Mouse (Mus musculus): ENCODE data around the gene Dnmt3c. TPM values are rescaled to one million over a fixed set of nuclear protein-coding genes. Genes with fewer than 3 reads are reported as not detected.

The Dnmt3c gene
- total and polyA plus RNA-seq, 3 experiments = 0.04 TPM; not detected in 2

GRCm38 (mm10) chr2:153747994-153748393, 51.5 kb downstream of the Dnmt3c start:
- dilution Hi-C loops (cut with MboI; ENCODE audit: extremely low pct_ligation_motif_present, extremely low pct_unique_long_range_greater_than_20kb, low sequenced_read_pairs) (no loop called here), in situ Hi-C loops (cut with MboI; ENCODE audit: low pct_ligation_motif_present, low pct_unique_long_range_greater_than_20kb, low sequenced_read_pairs) (no loop called here)
- H3K9me3 ChIP-seq (replicated peaks; ENCODE audit: low read length) = no peaks in the 10 kb centered on the region
- H3K79me2 ChIP-seq (replicated peaks; ENCODE audit: control insufficient read depth, extremely low read depth, insufficient read depth, poor library complexity, severe bottlenecking) = peaks cover 43% of the 10 kb centered on the region
- DNase-seq (ENCODE audit: extremely low read depth) = no peak
- no peak overlapping the region for H3K9ac ChIP-seq (ENCODE audit: insufficient read depth, low read depth)
- no peak overlapping the region for H3K4me2 ChIP-seq (ENCODE audit: insufficient read depth, low read depth, poor library complexity, severe bottlenecking)
- H3K4me3 ChIP-seq (replicated peaks in 1 of 3; ENCODE audit: low read depth in 2 of 3, low read length in 2 of 3, poor library complexity in 1 of 3) = no peak overlapping the region
- peaks cover 11 to 55% of the 10 kb centered on the region in 2 experiments for H3K4me1 ChIP-seq (ENCODE audit: control insufficient read depth in 1 of 2, insufficient read depth in 2 of 2)
- no peaks in the 10 kb centered on the region for H3K27me3 ChIP-seq (replicated peaks)
- no peak for TF ChIP-seq MAX (IDR thresholded peaks at IDR 0.05; ENCODE audit: low read length)
- no peak for TF ChIP-seq ZMIZ1 (IDR thresholded peaks at IDR 0.05; ENCODE audit: low read depth, low read length)
- no peak for TF ChIP-seq ZC3H11A (IDR thresholded peaks at IDR 0.05; ENCODE audit: low read depth, low read length)
- no peak for TF ChIP-seq RCOR1 (conservative IDR thresholded peaks at IDR 0.05; ENCODE audit: low read depth, low read length)
- no peak for TF ChIP-seq TCF12 (IDR thresholded peaks at IDR 0.05; ENCODE audit: low read depth, low read length)
- TF ChIP-seq ELF1 (IDR thresholded peaks at IDR 0.05; ENCODE audit: low read depth, low read length) = no peak
- TF ChIP-seq ZKSCAN1 (IDR thresholded peaks at IDR 0.05; ENCODE audit: borderline replicate concordance, low read depth, low read length) = no peak
- no peak for TF ChIP-seq SIN3A (IDR thresholded peaks at IDR 0.05; ENCODE audit: low read length)
- TF ChIP-seq MYC (IDR thresholded peaks at IDR 0.05; ENCODE audit: low read depth, low read length) = no peak
- no peak for TF ChIP-seq NRF1 (IDR thresholded peaks at IDR 0.05; ENCODE audit: low read depth, low read length)
- TF ChIP-seq GABPA (IDR thresholded peaks at IDR 0.05; ENCODE audit: insufficient replicate concordance, low read depth, low read length) = no peak
- TF ChIP-seq E2F4 (IDR thresholded peaks at IDR 0.05; ENCODE audit: insufficient replicate concordance, low read depth, low read length) = no peak
- TF ChIP-seq EP300 (IDR thresholded peaks at IDR 0.05; ENCODE audit: low read length) = no peak
- no peak for TF ChIP-seq ZNF384 (IDR thresholded peaks at IDR 0.05; ENCODE audit: low read depth, low read length)
- TF ChIP-seq MAZ (IDR thresholded peaks at IDR 0.05; ENCODE audit: low read depth, low read length) = no peak
- no peak for TF ChIP-seq USF2 (conservative IDR thresholded peaks at IDR 0.05; ENCODE audit: low read depth, low read length)
- H3K36me3 ChIP-seq (replicated peaks in 1 of 2; ENCODE audit: control insufficient read depth in 1 of 2, insufficient read depth in 1 of 2, low read length in 1 of 2) = peaks cover 25 to 72% of the 10 kb centered on the region in 2 experiments
- no peak overlapping the region for H3K27ac ChIP-seq (ENCODE audit: insufficient read depth, low read depth)

- H3K9me3 ChIP-seq (replicated peaks; ENCODE audit: low read length) = no peaks in the 10 kb centered on the region
- peaks cover 25 to 67% of the 10 kb centered on the region in 2 experiments for H3K36me3 ChIP-seq (replicated peaks in 1 of 2; ENCODE audit: control insufficient read depth in 1 of 2, insufficient read depth in 1 of 2, low read length in 1 of 2)
- in situ Hi-C loops (cut with MboI; ENCODE audit: low pct_ligation_motif_present, low pct_unique_long_range_greater_than_20kb, low sequenced_read_pairs) = no loop called here
- H3K4me2 ChIP-seq (ENCODE audit: insufficient read depth, low read depth, poor library complexity, severe bottlenecking) = no peak overlapping the region
- H3K4me1 ChIP-seq (ENCODE audit: control insufficient read depth in 1 of 2, insufficient read depth in 2 of 2) = peaks cover 10 to 36% of the 10 kb centered on the region in 2 experiments
- no peak overlapping the region for H3K4me3 ChIP-seq (replicated peaks in 1 of 3; ENCODE audit: low read depth in 2 of 3, low read length in 2 of 3, poor library complexity in 1 of 3)
- peaks cover 29% of the 10 kb centered on the region for H3K79me2 ChIP-seq (replicated peaks; ENCODE audit: control insufficient read depth, extremely low read depth, insufficient read depth, poor library complexity, severe bottlenecking)
- no peak overlapping the region for H3K27ac ChIP-seq (ENCODE audit: insufficient read depth, low read depth)
- no peaks in the 10 kb centered on the region for H3K27me3 ChIP-seq (replicated peaks)
- no peak overlapping the region for H3K9ac ChIP-seq (ENCODE audit: insufficient read depth, low read depth)
- dilution Hi-C loops (cut with MboI; ENCODE audit: extremely low pct_ligation_motif_present, extremely low pct_unique_long_range_greater_than_20kb, low sequenced_read_pairs) = no loop called here
- no peak for TF ChIP-seq PAX5 (IDR thresholded peaks at IDR 0.05; ENCODE audit: low read length)
- TF ChIP-seq ZC3H11A (IDR thresholded peaks at IDR 0.05; ENCODE audit: low read depth, low read length) = no peak
- TF ChIP-seq EP300 (IDR thresholded peaks at IDR 0.05; ENCODE audit: low read length) = no peak
- no peak for TF ChIP-seq GABPA (IDR thresholded peaks at IDR 0.05; ENCODE audit: insufficient replicate concordance, low read depth, low read length)
- no peak for TF ChIP-seq NELFE (IDR thresholded peaks at IDR 0.05; ENCODE audit: low read depth, low read length)
- TF ChIP-seq JUN (IDR thresholded peaks at IDR 0.05; ENCODE audit: insufficient read depth, low read depth, low read length) = no peak
- no peak for TF ChIP-seq SMC3 (IDR thresholded peaks at IDR 0.05; ENCODE audit: low read depth, low read length)
- TF ChIP-seq ELF1 (IDR thresholded peaks at IDR 0.05; ENCODE audit: low read depth, low read length) = no peak
- TF ChIP-seq IRF4 (IDR thresholded peaks at IDR 0.05; ENCODE audit: low read depth, low read length) = no peak
- no peak for DNase-seq (ENCODE audit: extremely low read depth)
These were observed 53.9 kb downstream of the Dnmt3c start for GRCm38 (mm10) chr2:153750363-153750762.

Measured in CH12.LX (cell line).